Mouse (Mus musculus) stomach, adult 2 months (tissue): ENCODE measurements around the gene Gm32687. TPM values are rescaled to one million over a fixed set of nuclear protein-coding genes. Genes with fewer than 3 reads are reported as not detected.

Experiments
- polyA plus RNA-seq: library from polyadenylated mRNA; depleted of rRNA; stranded (reverse); fragments of >200 nt; gene quantifications from 2 replicates; pipeline ENCODE4 v1.2.3, GENCODE M21; 2012; rRNA removed

Gm32687 gene
- 0.04 TPM in 1 of 2 replicates, not detected in the other for polyA plus RNA-seq

DNA sequence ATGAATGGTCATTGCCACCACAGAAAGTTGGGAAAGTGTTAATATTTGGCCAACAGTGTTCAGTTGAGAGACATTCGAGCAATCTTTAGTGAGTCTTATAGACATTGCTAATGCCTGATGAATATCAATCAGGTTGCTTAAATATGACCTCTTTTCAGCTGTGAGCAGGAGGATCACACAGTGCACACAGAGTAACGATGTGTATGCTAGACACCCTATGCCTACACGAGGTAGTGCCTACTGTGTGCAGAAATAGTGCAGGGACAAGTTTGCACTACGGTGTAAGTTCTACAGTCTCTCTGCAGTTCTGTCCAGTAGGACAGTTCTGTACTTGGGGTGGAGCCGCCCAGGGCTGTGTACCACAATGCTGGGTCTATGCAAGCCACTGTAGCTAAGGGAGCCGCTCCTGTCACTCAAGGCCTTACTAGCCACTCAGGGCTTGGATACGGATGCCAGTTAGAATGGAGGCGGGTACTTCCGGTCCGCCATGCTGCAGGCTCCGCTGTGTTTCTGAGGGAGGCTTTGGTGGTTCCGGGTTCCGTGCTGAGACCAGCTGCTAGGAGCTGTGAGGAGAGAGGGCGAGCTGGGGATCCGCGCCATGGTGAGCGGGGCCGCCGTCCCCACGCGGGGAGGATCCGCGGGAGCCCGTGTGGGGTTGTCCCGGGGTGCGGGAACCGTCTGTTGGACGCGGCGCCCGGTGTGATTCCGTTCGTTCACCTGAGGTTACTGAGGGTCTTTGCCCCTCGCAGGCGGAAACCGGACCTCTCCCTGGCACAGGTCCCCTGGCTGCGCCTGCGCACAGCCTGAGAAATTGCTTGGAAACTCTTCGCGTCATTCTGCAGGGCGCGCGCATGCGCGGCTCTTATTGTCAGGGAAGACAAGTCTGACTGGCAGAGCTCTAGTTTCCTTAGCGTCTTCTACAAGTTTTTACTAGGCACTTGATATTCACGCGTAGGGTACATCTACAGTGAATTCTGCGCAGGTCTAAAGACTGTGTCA is at the start of gene Gm32687:
Gene Gm32687 (plus strand): TSS at position 526 of the 999 bp plus-strand sequence.

DNA sequence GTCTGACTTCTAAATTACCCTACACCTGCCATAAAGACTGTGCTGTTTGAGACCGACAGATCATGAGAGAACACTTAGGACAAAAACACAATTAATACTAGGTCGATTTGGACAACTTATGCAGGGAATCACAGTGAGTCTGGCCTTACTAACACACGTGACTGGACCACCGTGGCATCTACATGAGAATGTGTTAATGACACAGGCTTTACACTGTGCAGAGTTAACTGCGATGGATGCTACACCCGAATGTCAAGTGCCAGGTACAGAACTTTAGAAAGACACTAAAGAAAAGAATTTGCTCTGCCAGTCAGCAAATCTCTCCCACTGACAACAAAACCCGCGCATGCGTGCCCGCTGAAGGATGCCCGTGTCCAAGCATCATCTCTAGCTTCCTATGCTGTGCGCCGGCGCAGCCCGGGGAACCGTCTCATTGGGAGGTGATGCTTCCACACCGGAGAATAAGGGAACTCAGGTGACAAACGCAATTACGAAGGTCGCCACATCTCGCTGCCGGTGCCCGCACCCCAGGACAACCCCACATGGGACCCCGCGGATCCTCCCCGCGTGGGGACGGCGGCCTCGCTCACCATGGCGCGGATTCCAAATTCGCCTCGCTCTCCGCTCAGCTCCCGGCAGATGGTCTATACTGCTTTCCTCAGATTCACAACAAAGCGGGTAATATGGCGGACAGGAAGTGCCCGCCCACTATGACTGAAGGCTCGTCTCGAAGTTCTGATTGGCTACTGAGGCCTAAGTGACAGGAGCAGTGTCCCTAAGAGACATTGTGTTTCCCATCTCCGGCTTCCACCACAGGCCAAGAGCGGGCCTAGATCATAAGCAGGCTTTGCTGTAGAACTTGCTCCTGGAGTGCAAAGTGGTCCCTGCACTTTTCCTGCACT is 66.4 kb downstream of the Gm32687 start, which contains the start of gene Zfp781:
Gene Zfp781 (minus strand): TSS at position 639 of the 902 bp plus-strand sequence.

Other genes starting within 250 kb of the Gm32687 start
- gene Sirt6, start 236.1 kb upstream of the Gm32687 start, polyA plus RNA-seq: 18.8 and 22.3 TPM in 2 replicates
- gene Ankrd24, start 235.4 kb upstream of the Gm32687 start, polyA plus RNA-seq: 17.2 and 28.0 TPM in 2 replicates
- gene Gm10778, start 214.9 kb upstream of the Gm32687 start, polyA plus RNA-seq: 0.09 TPM in 1 of 2 replicates, not detected in the other
- gene Zfp433, start 159.1 kb upstream of the Gm32687 start, polyA plus RNA-seq: not detected in 2 replicates
- gene Gm3055, start 92.8 kb upstream of the Gm32687 start, polyA plus RNA-seq: not detected in 2 replicates
- not detected in 2 replicates for gene Gm4767, start 51.7 kb upstream of the Gm32687 start, polyA plus RNA-seq
- gene Zfp781, start 66.5 kb downstream of the Gm32687 start, polyA plus RNA-seq: not detected in 2 replicates
- 0.03 and 0.05 TPM in 2 replicates for gene Zfp873, start 184.2 kb downstream of the Gm32687 start, polyA plus RNA-seq
- not detected in 2 replicates for gene BC024063, start 219.4 kb downstream of the Gm32687 start, polyA plus RNA-seq